Mouse (Mus musculus) thymus, postnatal 14 days (tissue): Measurements from ENCODE around the gene Ulk3.
A peak's percentile ranks its signal among the peaks of the same experiment; 100 is the strongest.

Experiments used
- DNase-seq: peaks from one replicate; pipeline ENCODE4 v3.0.0; 2021

Ulk3 gene

GRCm38 (mm10) chr9:57574397-57574796 lies 14.9 kb upstream of the Ulk3 start:
- no peak for DNase-seq

- DNase-seq: no peak
Measured at GRCm38 (mm10) chr9:57575577-57575976, 13.7 kb upstream of the Ulk3 start.

- no peak for DNase-seq
Measured at GRCm38 (mm10) chr9:57577144-57577849, 12.0 kb upstream of the Ulk3 start.

GRCm38 (mm10) chr9:57584991-57585390 lies 4.3 kb upstream of the Ulk3 start:
- no peak for DNase-seq

- no peak for DNase-seq
Measured at GRCm38 (mm10) chr9:57590726-57591125, 1.5 kb downstream of the Ulk3 start.

GRCm38 (mm10) chr9:57593454-57594173 lies 4.4 kb downstream of the Ulk3 start:
- DNase-seq: no peak

- DNase-seq: no peak
Measured at GRCm38 (mm10) chr9:57594174-57594509, 4.9 kb downstream of the Ulk3 start.

- DNase-seq: no peak
Measured at GRCm38 (mm10) chr9:57597265-57597664, 8.0 kb downstream of the Ulk3 start.

GRCm38 (mm10) chr9:57597929-57598382 lies 8.7 kb downstream of the Ulk3 start:
- no peak for DNase-seq

- no peak for DNase-seq
Measured at GRCm38 (mm10) chr9:57598851-57599563, 9.8 kb downstream of the Ulk3 start.

GRCm38 (mm10) chr9:57600620-57601352 lies 11.5 kb downstream of the Ulk3 start:
- no peak for DNase-seq

- DNase-seq: no peak
Measured at GRCm38 (mm10) chr9:57601353-57601706, 12.1 kb downstream of the Ulk3 start.

GRCm38 (mm10) chr9:57602098-57602497 lies 12.8 kb downstream of the Ulk3 start:
- DNase-seq: no peak

GRCm38 (mm10) chr9:57604875-57605274 lies 15.6 kb downstream of the Ulk3 start:
- DNase-seq: no peak

- DNase-seq: no peak
Measured at GRCm38 (mm10) chr9:57605503-57605902, 16.3 kb downstream of the Ulk3 start.

- DNase-seq: peak; percentile 50
Measured at GRCm38 (mm10) chr9:57606139-57606851, 17.0 kb downstream of the Ulk3 start, which contains the start of gene Cplx3. Gene Cplx3, minus strand, starts transcription at chr9:57606281.

GRCm38 (mm10) chr9:57609803-57610202 lies 20.6 kb downstream of the Ulk3 start:
- DNase-seq: no peak

- DNase-seq: no peak
Measured at GRCm38 (mm10) chr9:57610359-57610826, 21.1 kb downstream of the Ulk3 start.

- DNase-seq: no peak
Measured at GRCm38 (mm10) chr9:57612587-57612986, 23.3 kb downstream of the Ulk3 start.

GRCm38 (mm10) chr9:57613975-57614374 lies 24.7 kb downstream of the Ulk3 start:
- DNase-seq: no peak

GRCm38 (mm10) chr9:57614786-57615185 lies 25.5 kb downstream of the Ulk3 start:
- DNase-seq: no peak

GRCm38 (mm10) chr9:57617556-57618169 lies 28.4 kb downstream of the Ulk3 start:
- DNase-seq: no peak
